Mouse (Mus musculus): ENCODE data around the gene Lmod2.

GRCm38 (mm10) chr6:24591525-24592218 lies 5.9 kb upstream of the Lmod2 start:
- no peak for TF ChIP-seq EP300 (IDR thresholded peaks at IDR 0.05)
- no peak for TF ChIP-seq CTCF (IDR thresholded peaks at IDR 0.05)

Data from lung, postnatal 0 days (tissue).